Mouse (Mus musculus): ENCODE measurements around the gene AF067061. TPM values are rescaled to one million over a fixed set of nuclear protein-coding genes. Genes with fewer than 3 reads are reported as not detected.

The AF067061 gene
- total RNA-seq, 1 experiment from 2014 or later, result not detected

Other genes starting within 250 kb of the AF067061 start
- not detected in 2 replicates for gene Gm36079, start 236.1 kb upstream of the AF067061 start, total RNA-seq (2021)
- gene Gm21188, start 210.9 kb upstream of the AF067061 start, total RNA-seq (2021), result 0.12 TPM in 1 of 2 replicates, not detected in the other
- gene Gm20767, start 122.9 kb upstream of the AF067061 start, total RNA-seq (2021), result not detected in 2 replicates
- gene Gm21818, start 90.7 kb upstream of the AF067061 start, total RNA-seq (2021), result not detected in 2 replicates
- gene Gm21762, start 47.2 kb upstream of the AF067061 start, total RNA-seq (2021), result not detected in 2 replicates
- not detected in 2 replicates for gene Gm21731, start 24.0 kb upstream of the AF067061 start, total RNA-seq (2021)
- gene BC147527, start 37.3 kb downstream of the AF067061 start, total RNA-seq (2021), result not detected in 2 replicates
- gene Tcstv3, start 53.8 kb downstream of the AF067061 start, total RNA-seq (2021), result not detected in 2 replicates